Mouse (Mus musculus) heart, postnatal 0 days (tissue): ENCODE results near the gene Atg7. TPM values are rescaled to one million over a fixed set of nuclear protein-coding genes. Genes with fewer than 3 reads are reported as not detected.

Experiments used
- ATAC-seq: fragments of 200-750 bp; cut with Nextera tagmentation; 2 replicates; pipeline ENCODE4 v1.8.0; 2017; ENCODE audit warnings: low read depth, moderate number of reproducible peaks, moderate library complexity; ENCODE audit not compliant: insufficient read depth
- DNase-seq: peaks from one replicate; pipeline ENCODE4 v3.0.0-alpha.2; 2016; ENCODE audit warnings: low spot score
- H3K27ac ChIP-seq: fragments of 300-500 bp; sonication (generic); 2 replicates; pipeline ENCODE4 v1.5.1; 2014; ENCODE audit warnings: low read depth, mild to moderate bottlenecking
- H3K27me3 ChIP-seq: fragments of 300-500 bp; sonication (generic); 2 replicates; pipeline ENCODE4 v1.6.1; 2014; ENCODE audit warnings: low read length, mixed read lengths; ENCODE audit not compliant: control insufficient read depth, insufficient read depth
- H3K36me3 ChIP-seq: fragments of 300-500 bp; sonication (generic); replicated peaks from 2 replicates; pipeline ENCODE4 v1.6.1; 2014; ENCODE audit warnings: low read length, mixed read lengths; ENCODE audit not compliant: control insufficient read depth, insufficient read depth
- H3K4me1 ChIP-seq: fragments of 300-500 bp; sonication (generic); 2 replicates; pipeline ENCODE4 v1.6.1; 2014; ENCODE audit warnings: antibody characterized with exemption; ENCODE audit not compliant: control insufficient read depth, insufficient read depth
- H3K4me2 ChIP-seq: fragments of 300-500 bp; sonication (generic); 2 replicates; pipeline ENCODE4 v1.6.1; 2014; ENCODE audit warnings: low read depth, mild to moderate bottlenecking, low read length, moderate library complexity
- H3K4me3 ChIP-seq: fragments of 300-500 bp; sonication (generic); 2 replicates; pipeline ENCODE4 v1.5.1; 2014; ENCODE audit warnings: low read depth, low read length
- H3K9ac ChIP-seq: fragments of 300-500 bp; sonication (generic); replicated peaks from 2 replicates; pipeline ENCODE4 v1.6.1; 2014; ENCODE audit warnings: low read depth, low read length, mixed read lengths
- H3K9me3 ChIP-seq: fragments of 300-500 bp; sonication (generic); replicated peaks from 2 replicates; pipeline ENCODE4 v1.6.1; 2016; ENCODE audit warnings: low read length; ENCODE audit not compliant: control insufficient read depth
- CTCF ChIP-seq: IDR thresholded peaks from 2 replicates; pipeline ENCODE4 v1.5.1; 2016; ENCODE audit warnings: antibody characterized with exemption, control low read depth, low read depth
- EP300 ChIP-seq: IDR thresholded peaks from 2 replicates; pipeline ENCODE4 v1.6.1; 2016; ENCODE audit warnings: antibody characterized with exemption, low read depth
- WGBS: fragments of 180-500 bp; shearing (Covaris S2); extraction: QIAGEN DNeasy Blood & Tissue Kit; methylation state at CpG from one replicate; pipeline ENCODE4 v1.1.7; 2014; 5-methylcytosine and 5-hydroxymethylcytosine counted together
- polyA plus RNA-seq: library from polyadenylated mRNA; unstranded; fragments of >200 nt; fragmentation: Nextera tagmentation; extraction: Ambion mirVana; gene quantifications from 2 replicates; pipeline ENCODE4 v1.2.1, GENCODE M21; 2015
- total RNA-seq: library from RNA; depleted of rRNA; stranded (reverse); fragments of >200 nt; gene quantifications from 2 replicates; pipeline ENCODE4 v1.2.3, GENCODE M21; 2014; ENCODE audit warnings: low replicate concordance

Gene Atg7
- total and polyA plus RNA-seq, 2 experiments from 2014 or later, result 13.8 to 14.8 TPM

DNA sequence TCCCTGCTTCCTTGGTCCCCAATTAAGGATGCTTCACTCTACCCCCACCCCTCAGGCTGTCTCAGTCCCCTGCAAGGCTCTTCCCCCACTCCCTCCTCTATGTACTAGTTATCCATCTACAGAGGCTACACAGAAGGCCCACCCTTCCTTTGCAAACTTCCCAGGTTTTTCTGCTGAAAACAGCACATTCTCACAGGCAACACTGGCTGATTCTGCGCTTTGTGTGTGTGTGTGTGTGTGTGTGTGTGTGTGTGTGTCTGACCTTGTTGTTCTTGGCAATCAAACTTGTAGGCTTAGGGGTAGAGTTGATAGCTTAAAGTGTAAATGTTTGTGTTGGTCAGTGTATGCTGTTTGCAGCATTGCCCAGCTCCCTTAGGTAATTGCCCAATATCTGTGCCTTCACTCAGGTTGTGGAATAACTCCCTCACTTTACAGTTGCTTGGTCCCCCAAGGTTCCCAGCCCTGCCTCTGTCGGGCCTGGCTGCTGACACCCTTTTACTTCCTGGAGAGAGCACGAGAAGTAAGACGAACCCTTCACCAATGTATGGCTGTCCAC lies 191.0 kb downstream of the Atg7 start:
- TF ChIP-seq EP300 (no peak), CTCF (no peak)
- H3K9ac ChIP-seq, result no peak overlapping the region
- no peaks in the 10 kb centered on the region for H3K27me3 ChIP-seq
- DNase-seq, result no peak
- H3K9me3 ChIP-seq, result no peaks in the 10 kb centered on the region
- H3K27ac ChIP-seq, result 0 out of 2 replicates have a peak overlapping the region, but pooled peaks have one; percentile 16
- peaks cover 6% of the 10 kb centered on the region; the same call in 1 of the 2 replicates for H3K4me1 ChIP-seq
- no peak for ATAC-seq
- WGBS, result 64% methylated on average over 4 of the region's 4 CpGs
- no peak overlapping the region for H3K4me3 ChIP-seq
- no peak overlapping the region for H3K4me2 ChIP-seq
- no peaks in the 10 kb centered on the region for H3K36me3 ChIP-seq

DNA sequence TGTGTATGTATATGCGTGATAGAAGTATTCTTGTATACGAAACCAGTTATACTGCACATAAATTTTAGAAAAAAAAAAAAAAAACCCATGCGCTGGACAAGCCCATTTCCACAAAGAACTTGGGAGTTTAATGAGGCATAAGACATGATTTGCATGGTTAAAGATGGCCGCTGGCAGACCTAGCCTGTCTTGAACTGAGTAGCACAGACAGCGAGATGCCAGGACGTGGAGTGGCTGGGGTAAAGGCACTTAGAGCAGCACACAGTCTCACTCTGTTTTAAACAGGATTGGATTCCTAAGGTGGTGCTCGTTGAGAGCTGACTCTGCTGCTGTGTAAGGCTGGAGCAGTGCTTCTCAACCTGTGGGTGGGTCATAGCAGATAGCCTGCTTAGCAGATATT lies 192.4 kb downstream of the Atg7 start:
- Histone ChIP-seq H3K27ac (no peak overlapping the region), H3K9me3 (no peaks in the 10 kb centered on the region), H3K4me3 (no peak overlapping the region), H3K4me2 (no peak overlapping the region), H3K9ac (no peak overlapping the region), H3K27me3 (no peaks in the 10 kb centered on the region), H3K36me3 (no peaks in the 10 kb centered on the region), H3K4me1 (peaks cover 19% of the 10 kb centered on the region)
- ATAC-seq (no peak), DNase-seq (no peak)
- WGBS, result 88% methylated on average over 7 of the region's 7 CpGs
- TF ChIP-seq CTCF, result no peak
- TF ChIP-seq EP300, result no peak

DNA sequence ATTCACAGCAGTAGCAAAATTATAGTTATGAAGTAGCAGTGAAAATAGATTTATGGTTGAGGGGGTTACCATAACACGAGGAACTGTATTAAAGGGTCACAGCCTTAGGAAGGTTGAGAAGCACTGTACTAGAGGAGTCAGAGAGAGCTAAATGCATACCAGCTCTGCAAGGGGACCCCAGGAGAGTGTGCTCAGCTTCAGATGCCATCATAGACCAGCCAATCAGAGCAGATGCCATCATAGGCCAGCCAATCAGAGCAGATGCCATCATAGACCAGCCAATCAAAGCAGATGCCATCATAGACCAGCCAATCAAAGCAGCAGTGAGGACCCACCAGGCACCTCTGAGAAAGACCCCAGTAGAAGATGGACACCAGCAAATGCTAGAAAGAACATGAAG lies 192.9 kb downstream of the Atg7 start:
- 86% methylated on average over 1 of the region's 1 CpGs for WGBS
- Histone ChIP-seq H3K9ac (no peak overlapping the region), H3K4me1 (peaks cover 23% of the 10 kb centered on the region), H3K36me3 (no peaks in the 10 kb centered on the region), H3K9me3 (no peaks in the 10 kb centered on the region), H3K27me3 (no peaks in the 10 kb centered on the region), H3K4me2 (no peak overlapping the region), H3K27ac (no peak overlapping the region), H3K4me3 (no peak overlapping the region)
- ATAC-seq (no peak), DNase-seq (no peak)
- TF ChIP-seq EP300 (no peak), CTCF (no peak)

DNA sequence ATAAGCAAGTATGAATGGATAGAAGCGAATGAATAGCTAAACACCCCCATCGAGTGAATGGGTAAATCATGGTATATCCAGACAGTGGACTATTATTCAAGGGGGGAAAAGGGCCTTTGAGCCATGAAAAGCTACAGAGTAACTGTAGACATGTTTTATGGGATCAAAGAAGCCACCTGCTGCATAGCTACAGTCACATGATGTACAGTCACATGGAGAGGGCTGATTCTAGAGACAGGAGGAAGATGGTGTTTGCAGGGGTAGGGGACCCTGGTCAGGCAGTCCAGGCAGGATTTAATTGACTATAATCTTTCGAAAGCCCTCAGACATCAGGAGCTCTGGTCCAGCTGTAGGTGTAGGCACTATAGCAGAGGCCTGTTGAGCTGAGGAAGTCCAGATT lies 193.5 kb downstream of the Atg7 start:
- H3K4me2 ChIP-seq, result no peak overlapping the region
- ATAC-seq, result no peak
- H3K9me3 ChIP-seq, result no peaks in the 10 kb centered on the region
- TF ChIP-seq EP300 (no peak), CTCF (no peak)
- no peak overlapping the region for H3K4me3 ChIP-seq
- H3K9ac ChIP-seq, result no peak overlapping the region
- H3K36me3 ChIP-seq, result no peaks in the 10 kb centered on the region
- peaks cover 29% of the 10 kb centered on the region for H3K4me1 ChIP-seq
- H3K27me3 ChIP-seq, result no peaks in the 10 kb centered on the region
- no peak overlapping the region for H3K27ac ChIP-seq
- 79% methylated on average over 3 of the region's 3 CpGs for WGBS
- no peak for DNase-seq

DNA sequence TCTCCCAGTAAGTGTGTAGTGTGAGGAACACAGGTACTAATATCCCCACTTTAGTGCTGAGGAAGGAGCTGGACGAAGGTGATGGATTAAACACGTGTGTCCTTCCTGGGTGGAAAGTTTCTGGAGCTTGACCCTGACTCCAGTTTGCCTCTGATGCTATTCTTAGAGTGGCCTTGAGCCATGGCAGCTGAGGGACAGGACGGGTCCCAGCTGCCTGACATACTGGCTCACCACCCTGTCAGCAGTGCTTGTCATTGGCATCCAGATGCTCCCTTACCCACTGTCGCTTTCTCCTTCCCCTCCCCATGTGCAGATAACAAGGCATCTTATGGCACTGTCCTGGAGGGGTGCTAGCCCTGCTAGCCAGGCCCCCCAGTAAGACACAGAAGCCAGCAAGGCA lies 196.0 kb downstream of the Atg7 start:
- Histone ChIP-seq H3K4me3 (no peak overlapping the region), H3K27ac (no peak overlapping the region; the same call in 1 of the 2 replicates), H3K27me3 (no peaks in the 10 kb centered on the region), H3K4me1 (peaks cover 32% of the 10 kb centered on the region), H3K9me3 (peaks cover 4% of the 10 kb centered on the region; the same call in 1 of the 2 replicates), H3K4me2 (no peak overlapping the region), H3K9ac (no peak overlapping the region), H3K36me3 (no peaks in the 10 kb centered on the region)
- DNase-seq (no peak), ATAC-seq (peak; percentile 47; the same call in 1 of the 2 replicates)
- 36% methylated on average over 4 of the region's 4 CpGs for WGBS
- no peak for TF ChIP-seq EP300
- TF ChIP-seq CTCF, result no peak

DNA sequence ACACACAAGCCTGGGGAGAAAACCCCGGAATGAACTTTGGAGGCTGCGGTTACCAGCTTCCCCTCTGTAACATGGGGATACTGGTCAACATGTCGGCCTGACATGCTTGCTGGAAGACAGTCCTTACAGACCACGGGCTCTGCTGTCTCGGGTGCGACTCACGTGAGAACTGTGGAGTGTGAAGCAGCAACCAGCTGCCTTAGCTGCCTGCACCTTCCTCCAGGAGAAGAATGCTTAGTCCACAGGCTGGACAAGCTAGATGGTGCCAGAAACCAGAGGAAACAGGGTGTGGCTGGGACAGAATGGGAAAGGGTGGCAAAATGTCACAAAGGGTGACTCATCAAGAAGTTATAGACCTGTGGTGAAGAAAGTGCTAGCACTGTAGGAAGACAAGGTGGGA lies 197.1 kb downstream of the Atg7 start:
- Histone ChIP-seq H3K4me3 (no peak overlapping the region), H3K9me3 (peaks cover 4% of the 10 kb centered on the region; the same call in 1 of the 2 replicates), H3K27me3 (no peaks in the 10 kb centered on the region), H3K36me3 (no peaks in the 10 kb centered on the region), H3K27ac (0 out of 2 replicates have a peak overlapping the region, but pooled peaks have one; percentile 2), H3K4me2 (no peak overlapping the region), H3K4me1 (peaks cover 32% of the 10 kb centered on the region), H3K9ac (no peak overlapping the region)
- TF ChIP-seq CTCF (no peak), EP300 (no peak)
- no peak for DNase-seq
- 79% methylated on average over 7 of the region's 7 CpGs for WGBS
- no peak for ATAC-seq
